Mouse (Mus musculus) megakaryocyte, adult 5-6 weeks (primary cell): ENCODE measurements around the gene Marc1. TPM values are rescaled to one million over a fixed set of nuclear protein-coding genes. Genes with fewer than 3 reads are reported as not detected.
A peak's percentile ranks its signal among the peaks of the same experiment; 100 is the strongest.

Experiments used
- ATAC-seq: 2 replicates; pipeline ENCODE4 v1.8.0; 2016; ENCODE audit warnings: mild to moderate bottlenecking, inconsistent platforms; ENCODE audit not compliant: poor library complexity, severe bottlenecking
- total RNA-seq, 2 experiments: library from RNA; stranded (forward) in 1 of 2; stranded (reverse) in 1 of 2; fragments of 153-499, 151-499 nt in 1 of 2; fragments of 221-1000, 200-1000 nt in 1 of 2; gene quantifications; 2 replicates each; pipeline versions ENCODE4 v1.2.3 to v1.2.4; 2015 to 2017

The Marc1 gene
- total RNA-seq (2015) (0.62 TPM in 1 of 2 replicates, not detected in the other), total RNA-seq (2017) (0.37 TPM in 1 of 2 replicates, not detected in the other)

DNA sequence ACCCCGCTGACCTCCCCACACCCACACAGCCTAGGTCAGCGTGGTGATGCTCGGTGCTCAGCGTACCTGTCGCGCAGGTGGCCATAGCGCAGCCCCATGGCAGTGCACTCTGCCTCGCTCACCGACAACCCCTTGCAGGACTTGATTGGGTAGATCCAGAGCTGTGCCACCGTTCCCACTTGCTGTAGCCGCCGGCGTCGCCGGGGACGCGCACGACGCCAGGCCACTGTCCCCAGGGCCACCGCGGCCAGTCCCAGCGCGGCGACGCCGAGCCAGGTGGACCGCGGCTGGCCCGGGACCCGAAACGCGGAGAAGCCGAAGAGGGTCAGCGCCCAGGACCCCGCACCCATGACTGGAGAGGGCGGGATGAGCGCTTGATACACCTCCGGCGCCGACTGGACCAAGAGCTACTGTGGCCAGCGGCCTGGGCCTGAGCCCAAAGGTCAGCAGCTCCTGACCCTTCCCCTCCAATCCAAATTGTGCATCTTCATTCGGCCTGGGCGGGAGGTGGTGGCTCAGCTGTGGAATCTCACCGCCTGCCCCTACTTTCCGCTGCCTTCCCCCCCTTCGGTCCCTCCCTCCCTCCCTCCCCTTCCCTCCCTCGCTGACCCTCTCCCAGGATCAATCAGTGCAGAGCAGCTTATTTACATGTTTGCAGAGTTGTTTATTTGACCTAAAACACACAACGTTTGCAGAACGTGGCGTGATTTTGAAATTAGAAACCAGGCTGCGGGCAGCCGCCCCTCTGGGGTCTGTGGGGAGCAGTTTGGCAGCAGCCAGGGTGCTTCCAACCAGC is at the start of gene Marc1:
Gene Marc1, minus strand, starts transcription at position 534 of the 796 bp plus-strand sequence.
- no peak for ATAC-seq

DNA sequence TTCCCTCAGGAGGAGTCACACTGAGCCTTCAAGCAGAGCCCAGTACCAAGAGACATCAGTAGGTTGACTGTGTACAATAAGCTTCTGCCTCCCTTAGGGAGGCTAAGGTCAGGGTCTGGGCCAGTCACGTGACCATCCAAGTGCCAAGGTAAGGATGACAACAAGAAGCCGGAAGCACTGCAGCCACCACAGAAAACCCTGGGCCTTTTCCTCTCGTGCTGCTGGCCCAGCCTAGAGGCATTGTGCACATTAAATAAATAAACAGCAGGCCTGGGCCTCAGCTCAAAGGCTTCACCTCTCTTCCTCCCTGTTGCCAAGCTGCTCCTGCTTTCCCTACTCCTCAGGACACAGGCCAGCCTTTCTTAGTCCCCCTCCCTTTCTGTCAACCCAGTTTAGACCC is 49.2 kb upstream of the Marc1 start:
- ATAC-seq: no peak

DNA sequence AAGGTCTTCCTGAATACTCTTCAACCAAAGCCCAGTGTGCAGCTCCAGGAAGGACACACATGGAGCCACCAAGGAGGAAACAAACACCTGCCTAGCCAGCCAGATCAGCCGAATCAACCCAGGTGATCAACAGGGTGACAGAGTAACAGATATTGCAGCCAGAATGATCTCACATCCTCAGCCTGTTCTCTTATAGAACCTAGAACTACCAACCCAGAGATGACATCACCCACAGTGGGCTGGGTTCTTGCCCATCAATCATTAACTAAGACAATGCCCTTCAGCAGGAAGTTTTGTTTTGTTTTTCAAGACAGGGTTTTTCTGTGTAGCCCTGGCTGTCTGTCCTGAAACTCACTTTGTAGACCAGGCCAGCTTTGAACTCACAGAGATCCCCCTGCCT is 47.1 kb upstream of the Marc1 start:
- ATAC-seq: no peak

DNA sequence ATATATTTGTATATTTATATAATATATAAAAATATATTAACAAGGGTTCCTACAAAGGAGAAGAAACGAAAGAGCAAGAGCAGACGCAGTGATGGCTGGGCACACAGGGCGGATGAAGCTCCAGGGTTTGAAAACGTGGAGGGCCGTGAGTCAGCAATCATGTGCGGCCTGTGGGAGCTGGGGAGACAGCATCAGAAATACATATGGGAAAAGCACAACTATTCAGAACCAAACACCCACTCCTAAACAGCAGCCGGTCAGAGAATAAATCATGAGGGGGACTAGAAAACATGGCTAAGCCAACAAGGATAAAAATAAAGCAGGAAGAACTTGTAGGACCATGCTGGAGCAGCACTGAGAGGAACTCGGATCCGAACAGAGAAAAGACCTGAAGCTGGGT is 46.1 kb upstream of the Marc1 start:
- ATAC-seq: no peak

DNA sequence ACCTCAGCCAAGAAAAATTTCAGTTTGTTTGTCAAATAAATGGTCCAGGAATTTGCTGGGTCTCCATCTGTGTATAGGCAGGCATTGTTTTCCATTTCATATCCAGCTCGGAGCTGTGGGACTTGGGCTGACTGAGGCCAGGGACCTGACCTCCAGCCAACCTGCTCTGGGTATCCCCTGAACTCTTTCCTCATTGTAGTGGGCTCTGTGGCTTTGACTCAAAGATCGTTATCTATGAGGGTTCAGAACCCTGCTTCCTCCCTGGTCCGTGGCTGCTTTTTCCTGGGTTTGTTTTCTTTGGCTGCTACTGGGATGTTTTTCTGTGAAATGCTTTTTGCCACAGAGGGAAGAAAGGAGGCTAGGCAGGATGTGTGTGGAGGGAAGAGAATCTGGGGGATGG is 42.8 kb upstream of the Marc1 start:
- ATAC-seq: no peak

DNA sequence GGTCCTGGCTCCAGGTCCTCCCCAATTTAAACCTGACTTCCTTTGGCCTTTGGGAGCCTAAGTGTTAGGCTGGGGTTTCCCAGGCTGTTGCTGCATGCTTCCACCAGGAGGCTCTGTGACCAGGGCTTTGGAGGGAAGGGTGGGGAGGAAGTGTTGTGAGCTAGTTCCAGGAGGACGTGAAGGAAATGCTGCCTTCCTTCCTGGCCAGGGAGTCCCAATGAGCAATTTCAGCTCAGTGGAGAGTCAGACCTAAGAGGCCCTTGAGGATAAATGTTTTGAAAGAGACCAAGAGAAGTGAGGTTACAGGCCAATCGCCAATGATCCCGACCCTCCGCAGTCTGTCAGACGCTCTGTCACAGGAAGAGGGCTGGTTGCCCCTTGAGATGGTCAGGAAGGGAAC is 42.2 kb upstream of the Marc1 start:
- ATAC-seq: peak; percentile 73

DNA sequence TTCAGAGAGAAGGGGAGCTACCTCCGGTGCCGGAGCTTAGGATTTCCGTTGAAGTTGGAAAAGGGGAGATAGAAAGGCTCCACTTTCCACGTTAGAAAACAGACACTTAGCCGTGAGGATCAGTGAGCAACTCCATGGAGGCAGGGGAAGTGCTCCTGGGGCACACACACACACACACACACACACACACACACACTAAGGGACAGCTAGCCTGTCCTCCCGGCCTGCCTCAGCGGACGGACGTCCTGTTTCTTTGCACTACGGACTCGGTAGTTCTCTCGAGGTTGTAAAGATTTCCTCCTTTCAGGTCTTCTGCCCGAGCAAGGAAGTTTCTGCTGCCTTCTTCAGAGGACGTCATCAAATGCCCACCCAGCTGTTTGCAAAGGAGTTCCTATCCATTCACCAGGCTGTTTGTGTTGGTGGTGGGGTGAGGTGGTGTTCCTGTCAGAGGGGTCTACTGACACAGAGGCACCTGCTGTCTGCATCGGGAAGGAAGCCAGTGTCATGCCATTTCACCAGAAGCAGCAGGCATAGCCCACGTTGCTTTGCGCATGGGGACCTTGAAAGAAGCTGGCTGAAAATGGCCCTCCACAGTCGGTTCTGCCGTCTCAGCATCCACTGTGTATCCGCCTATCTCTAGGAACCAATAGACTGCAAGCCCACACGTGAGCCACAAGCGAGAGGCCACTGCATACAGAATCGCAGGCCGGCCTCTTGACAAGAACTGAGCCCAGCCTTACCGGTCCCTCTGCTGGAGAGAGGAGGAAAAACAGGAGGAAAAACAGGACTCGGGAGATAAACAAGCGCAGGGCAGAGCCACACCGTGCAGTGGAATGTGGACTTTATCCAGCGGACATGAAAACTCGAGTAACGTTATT is 40.9 kb upstream of the Marc1 start:
- peak; percentile 85 for ATAC-seq

DNA sequence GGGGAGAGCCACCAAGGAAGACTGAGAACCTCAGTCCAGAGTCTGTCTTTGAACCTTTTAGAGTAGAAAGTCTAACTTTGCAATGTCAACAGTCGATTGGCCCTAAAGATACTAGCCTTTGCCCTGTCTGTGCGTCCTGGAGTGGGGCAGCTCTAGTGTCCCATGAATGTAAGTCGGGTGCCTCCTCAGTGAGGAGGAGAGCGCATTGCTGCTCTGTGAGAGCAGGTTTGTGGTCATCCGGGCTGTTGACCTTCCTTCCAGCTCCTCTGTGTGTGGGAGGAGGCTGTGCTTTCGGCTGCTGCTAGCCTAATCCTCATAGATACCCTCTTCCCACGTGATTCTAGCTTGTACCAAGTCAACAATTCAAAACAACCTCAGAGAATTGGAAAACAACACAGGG is 40.1 kb upstream of the Marc1 start:
- no peak for ATAC-seq

DNA sequence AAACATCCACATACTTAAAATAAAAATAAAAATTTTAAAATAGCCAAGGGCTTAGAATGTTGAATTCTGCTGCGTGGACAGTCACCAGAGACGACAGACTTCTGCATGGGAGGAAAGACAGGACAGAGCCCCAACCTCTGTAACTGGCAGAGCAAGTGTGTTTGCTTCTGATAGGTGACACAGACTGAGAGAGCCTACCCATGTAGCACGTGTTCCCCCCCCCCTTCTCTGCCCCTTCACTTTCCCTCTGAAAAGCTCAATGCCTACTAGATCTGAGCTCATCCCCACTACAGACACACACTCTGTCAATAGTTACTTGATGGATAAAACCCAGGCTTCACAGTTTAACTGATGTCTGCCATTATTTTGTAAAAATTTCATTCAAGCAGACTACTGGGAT is 35.9 kb upstream of the Marc1 start:
- no peak for ATAC-seq

DNA sequence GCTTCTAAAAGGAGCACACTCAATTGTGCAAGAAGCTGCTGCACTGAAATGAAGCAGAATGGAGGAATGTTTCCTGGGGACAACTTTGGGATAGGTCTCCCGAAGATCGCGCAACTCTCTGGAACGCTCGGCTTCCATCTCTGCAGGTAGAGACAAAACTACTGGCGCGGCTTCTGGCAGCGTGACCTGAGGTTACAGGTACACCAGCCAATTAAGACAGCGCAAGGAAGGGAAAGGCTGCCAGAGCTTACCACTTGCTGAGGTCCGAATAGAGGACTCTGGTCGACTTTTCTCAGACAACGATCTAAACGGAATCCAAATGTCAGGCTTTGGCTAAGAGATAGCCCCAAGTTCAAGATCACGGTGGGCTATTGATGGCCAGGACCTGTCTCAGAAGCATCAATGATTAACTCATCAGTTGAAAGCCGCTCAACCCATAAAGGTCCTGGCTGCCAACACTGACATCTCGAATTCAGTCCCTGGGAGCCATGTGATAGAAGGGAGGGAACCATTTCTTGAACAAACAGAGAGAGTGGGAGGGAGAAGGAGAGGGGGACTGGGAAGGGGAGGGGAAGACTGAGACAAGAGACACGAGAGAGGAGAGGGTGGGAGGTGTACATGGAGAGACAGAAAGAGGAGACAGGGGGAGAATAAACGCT is 35.1 kb upstream of the Marc1 start, which contains the start of gene Marc2:
Gene Marc2, minus strand, starts transcription at position 360 of the 659 bp plus-strand sequence.
- ATAC-seq: peak; percentile 15; the same call in 1 of the 2 replicates

DNA sequence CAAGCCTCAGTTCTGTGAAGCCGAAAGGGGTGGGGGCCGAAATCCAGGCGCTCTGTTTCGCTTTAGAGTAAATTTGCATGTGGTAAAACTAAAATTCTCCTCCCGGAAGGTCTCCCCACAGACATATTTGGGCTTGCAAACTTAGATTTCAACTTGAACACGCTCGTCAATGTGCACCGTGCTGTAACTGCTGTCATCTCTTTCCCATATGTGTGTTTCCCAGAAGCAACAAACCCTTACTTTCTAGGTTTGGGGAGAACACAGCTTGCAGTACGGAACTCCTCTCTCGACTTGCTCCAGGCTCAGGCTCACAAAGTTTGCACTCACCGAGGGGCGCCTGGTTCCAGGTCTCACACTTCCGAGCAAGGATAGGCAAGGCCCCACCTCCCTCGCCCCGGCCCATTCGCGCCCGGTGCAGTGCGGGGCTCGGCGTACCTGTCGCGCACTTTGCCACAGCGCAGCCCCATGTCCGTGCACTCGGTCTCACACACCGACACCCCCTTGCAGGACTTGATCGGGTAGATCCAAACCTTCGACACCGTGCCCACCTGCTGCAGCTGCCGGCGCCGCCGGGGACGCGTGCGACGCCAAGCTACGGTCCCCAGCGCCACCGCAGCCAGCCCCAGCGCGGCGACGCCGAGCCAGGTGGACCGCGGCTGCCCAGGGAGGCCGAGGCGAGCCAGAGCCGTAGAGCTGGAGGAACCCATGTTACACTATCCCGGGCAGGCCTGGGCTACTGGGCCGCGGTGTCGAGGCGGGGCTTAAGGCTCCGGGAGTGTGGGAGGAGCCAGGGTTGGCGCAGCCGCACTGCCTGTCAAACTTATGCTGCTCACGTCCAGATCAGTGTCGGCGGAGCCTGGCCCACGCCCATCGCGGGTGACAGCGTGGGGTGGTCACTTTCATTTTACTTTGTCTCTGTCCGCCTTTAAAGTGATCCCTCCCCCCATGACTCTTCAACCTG is 34.3 kb upstream of the Marc1 start:
- peak; percentile 90 for ATAC-seq

DNA sequence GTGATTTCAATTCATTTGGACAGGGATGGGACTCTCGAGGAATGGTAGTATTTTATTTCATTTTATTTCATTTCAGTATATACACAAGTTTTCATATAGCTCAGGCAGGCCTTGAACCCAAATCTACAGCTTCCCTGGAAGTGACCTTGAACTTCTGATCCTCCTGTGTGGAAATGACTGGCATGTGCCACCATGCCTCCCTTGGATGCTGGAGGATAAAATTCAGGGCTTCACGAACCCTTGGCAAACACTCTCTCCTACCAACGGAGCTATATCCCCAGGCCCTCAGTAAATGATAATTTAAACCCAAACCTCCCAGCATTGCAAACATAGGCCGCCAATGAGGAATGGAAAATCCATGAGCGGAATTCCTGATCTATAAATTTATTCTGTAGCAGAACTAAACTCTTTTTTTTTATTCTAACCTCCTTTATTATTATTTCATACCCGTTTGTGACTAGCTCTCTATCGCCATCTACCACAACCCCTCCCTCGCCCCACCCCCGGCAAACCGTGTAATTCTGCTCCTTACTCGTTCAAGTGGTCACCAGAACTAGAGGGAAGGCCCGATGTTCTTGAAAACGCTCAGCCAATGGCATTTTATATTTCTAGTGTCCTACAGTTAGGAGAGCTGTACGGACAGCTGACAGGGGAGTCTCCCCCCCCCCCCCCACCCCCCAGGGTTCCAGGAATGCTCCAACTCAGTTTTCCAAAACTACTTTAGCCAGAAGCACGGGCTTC is 33.4 kb upstream of the Marc1 start:
- ATAC-seq: no peak

DNA sequence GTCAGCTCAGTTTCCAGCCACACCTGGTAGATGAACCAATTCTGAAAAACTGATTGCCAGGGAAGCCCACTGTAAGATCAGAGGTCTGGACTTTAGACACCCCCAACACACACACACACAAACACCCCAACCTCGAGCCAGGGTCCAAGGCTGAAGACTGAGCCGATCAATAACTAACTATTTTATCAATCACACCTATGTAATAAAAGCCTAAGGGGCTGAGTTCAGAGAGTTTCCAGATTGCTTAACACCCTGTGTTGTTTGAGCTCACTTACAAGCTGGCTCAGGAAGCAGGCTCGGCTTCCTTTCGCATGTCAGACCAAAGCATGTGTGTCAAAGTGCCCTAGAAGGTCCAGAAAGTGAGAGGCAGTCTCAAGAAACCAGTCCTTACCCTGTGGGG is 26.5 kb upstream of the Marc1 start:
- ATAC-seq: no peak

DNA sequence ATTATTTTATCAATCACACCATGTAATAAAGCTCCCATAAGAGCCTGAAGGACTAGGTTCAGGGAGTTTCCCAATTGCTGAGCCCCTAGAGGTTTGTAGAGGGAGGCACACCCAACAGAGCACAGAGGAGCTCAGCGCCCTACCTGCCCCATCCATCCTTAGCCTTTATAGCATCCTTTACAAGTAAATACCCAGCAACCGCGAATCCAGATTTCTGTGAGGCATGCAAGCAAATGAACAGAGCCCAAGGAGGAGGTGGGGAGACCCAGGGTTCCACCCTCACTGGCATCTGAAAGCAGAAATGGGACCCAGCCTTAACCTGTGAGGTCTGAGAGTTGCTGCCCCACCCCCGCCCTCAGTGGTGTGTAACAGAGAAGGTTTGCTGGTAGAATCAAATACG is 25.2 kb upstream of the Marc1 start:
- no peak for ATAC-seq

DNA sequence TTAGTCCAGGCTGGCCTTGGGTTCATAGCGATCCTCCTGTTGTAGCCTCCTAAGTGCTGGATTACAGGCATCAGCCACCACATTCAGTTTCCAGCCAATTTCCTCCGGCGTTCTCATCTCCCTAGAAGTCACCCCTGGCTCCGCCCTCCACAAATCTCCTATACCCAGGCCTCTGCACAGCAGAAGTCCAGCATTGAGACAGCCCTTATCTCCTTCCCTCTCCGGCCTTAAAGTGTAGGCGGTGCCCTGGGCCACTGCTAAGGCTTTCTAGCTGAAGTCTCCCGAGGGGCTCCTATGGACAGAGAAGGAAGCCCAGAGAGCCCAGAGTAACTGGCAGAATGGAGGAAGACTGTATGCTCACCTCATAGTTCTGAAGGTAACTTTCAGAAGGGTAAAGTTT is 22.4 kb upstream of the Marc1 start:
- no peak for ATAC-seq

DNA sequence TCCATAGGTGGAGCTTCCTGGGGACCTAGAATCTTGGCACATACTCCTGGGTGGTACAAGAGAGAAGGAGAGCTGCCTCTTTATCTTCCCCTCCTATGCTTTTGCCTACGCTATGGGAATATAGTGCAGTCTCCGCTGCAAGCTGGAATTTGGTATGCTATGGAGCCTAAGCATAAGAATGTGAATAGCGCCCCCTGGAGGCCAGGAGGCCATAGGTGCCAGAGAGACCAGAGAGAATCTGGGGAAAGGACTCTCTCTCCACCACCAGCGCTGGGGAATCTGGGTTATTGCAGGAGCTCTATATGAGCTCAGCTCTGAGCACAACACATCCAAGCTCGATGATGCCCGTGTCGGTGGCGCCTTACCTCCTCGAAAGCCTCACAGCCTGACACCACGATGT is 21.1 kb upstream of the Marc1 start:
- ATAC-seq: 0 out of 2 replicates have a peak, but pooled peaks have one; percentile 47

DNA sequence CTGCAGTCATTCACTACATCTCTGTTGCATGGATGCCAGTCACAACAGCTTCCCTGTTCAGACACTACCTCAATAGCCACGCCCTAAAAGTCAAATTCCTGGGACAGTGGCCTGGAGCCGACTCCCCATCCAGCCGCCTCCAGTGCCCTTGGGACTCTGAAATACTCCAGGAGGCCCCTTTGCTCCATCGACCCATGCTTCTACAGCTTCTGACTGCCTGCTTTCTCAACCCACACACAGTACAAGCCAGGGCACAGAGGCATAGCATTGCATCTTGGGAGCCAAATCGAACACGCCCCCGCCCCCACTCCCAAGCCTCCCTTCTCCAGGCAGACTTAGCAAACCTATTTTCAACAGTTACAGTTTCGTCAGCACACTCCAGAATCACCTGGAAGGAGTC is 18.8 kb upstream of the Marc1 start:
- ATAC-seq: no peak

DNA sequence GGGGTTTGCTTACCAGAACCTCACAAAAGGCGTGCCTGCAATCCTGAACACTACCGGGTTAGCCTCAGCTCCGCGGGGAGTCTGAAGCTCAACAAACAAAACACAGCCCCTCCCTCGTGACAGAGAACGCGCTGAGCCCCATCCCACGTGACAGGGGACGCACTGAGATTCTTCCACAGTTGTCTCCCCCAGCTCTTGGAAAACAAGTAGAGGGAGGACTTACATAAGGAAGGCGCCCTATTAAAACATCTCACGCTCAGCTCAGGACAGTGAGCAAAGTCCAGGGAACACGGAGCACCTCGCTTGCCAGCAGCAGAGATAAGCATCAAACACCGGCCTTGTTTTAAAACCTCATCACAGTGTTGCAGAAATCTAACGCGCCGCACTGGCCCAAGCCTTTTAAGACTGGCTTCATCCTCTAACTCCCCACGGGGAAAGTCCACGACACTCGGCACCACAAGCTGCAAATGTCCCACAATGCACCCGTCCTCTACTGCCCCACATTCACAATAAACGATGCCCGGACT is 16.1 kb upstream of the Marc1 start:
- no peak for ATAC-seq

DNA sequence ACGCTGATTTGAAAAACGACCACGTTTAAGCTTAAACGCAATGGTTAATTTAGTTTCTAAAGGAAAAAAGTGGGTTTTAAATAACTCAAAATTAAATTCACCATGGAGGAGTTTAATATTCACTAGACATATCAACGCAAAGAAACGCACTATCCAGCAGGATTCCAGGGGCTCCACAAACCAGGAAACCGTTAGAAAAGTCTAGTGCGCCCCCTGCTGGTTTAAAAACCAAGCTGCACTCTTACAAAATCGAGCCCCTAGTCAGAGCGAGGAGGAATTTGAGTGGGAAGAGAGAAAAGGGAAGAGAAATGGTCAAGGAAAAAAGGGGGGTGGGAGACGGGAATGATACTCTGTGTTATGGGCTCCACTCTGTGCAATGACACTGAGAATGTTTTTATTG is 14.0 kb upstream of the Marc1 start:
- peak; percentile 72 for ATAC-seq
